Mouse (Mus musculus) lung, adult 2 months (tissue): ENCODE measurements around the gene Gm11567. TPM values are rescaled to one million over a fixed set of nuclear protein-coding genes. Genes with fewer than 3 reads are reported as not detected.
"Not testable (repeated sequence)": the region's sequence is repeated elsewhere in the genome, so short reads cannot be mapped to it uniquely, and the experiment has no call there.

ENCODE experiments used
- DNase-seq: peaks from one replicate; pipeline ENCODE4 v3.0.0; 2022
- H3K4me1 ChIP-seq: fragments of 200-500 bp; 2 replicates; pipeline ENCODE4 v1.6.1; 2011; ENCODE audit warnings: low read length; ENCODE audit not compliant: control insufficient read depth, insufficient read depth
- H3K4me3 ChIP-seq: fragments of 200-500 bp; replicated peaks from 2 replicates; pipeline ENCODE3; 2011; ENCODE audit warnings: low read depth, mild to moderate bottlenecking, control low read depth, low read length; ENCODE audit errors: extremely low read depth
- CTCF ChIP-seq: fragments of 200-500 bp; IDR thresholded peaks from 2 replicates; pipeline ENCODE4 v1.5.1; 2011; ENCODE audit warnings: mild to moderate bottlenecking, low read length, control low read depth; ENCODE audit not compliant: insufficient read depth
- POLR2A ChIP-seq: fragments of 200-500 bp; IDR thresholded peaks from 2 replicates; pipeline ENCODE4 v1.6.1; 2011; ENCODE audit warnings: low read depth, mild to moderate bottlenecking, control low read depth, low read length, borderline replicate concordance; ENCODE audit errors: extremely low read depth
- WGBS: fragments of 180-500 bp; shearing (Covaris S2); methylation state at CpG from one replicate; pipeline ENCODE4 v1.1.7; 2018; 5-methylcytosine and 5-hydroxymethylcytosine counted together
- polyA plus RNA-seq: library from polyadenylated mRNA; depleted of rRNA; stranded (reverse); fragments of >200 nt; gene quantifications from 2 replicates; pipeline ENCODE4 v1.2.3, GENCODE M21; 2012; rRNA removed

Gene Gm11567
- 0.19 TPM in 1 of 2 replicates, not detected in the other for polyA plus RNA-seq

DNA sequence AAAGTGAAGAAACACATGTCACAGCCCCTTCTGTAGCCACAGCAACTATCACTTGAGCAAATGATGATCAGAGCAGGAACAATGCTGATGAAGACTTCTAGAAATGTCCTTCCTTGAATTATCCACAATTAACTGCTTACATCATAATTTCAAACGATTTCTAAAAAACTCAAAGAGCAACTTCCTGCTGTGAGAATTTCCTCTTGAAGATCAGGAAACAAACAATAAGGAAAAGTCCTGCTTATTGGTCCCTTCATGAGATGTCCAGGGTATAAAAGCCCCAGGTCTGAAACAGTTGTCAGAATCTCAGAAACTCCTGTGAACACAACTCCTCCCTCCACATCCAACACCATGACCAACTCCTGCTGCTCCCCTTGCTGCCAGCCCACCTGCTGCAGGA lies at the start of gene Gm11567:
Gene Gm11567 (plus strand): TSS at position 301 of the 400 bp plus-strand sequence.
- DNase-seq, H3K4me1 ChIP-seq, H3K4me3 ChIP-seq: not testable (repeated sequence)
- 19% methylated on average over 1 of the region's 1 CpGs for WGBS

DNA sequence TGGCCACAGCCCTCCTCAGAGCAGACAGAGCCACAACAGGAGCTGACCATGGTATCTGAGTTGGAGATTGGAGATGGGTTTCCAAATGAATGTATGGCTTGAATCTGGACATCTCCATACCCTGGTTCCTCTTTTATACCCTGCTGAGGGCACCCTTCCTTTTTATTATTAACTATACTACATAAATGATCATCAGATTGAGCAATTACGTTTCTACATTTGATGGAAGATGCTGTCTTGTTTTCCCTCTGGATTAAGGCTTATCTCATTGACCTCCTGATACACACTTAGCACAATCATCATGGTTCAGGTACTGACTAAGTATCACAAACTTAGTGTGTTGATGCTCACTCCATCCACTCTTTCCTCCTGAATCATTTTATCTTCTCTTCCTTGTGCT lies 41.0 kb upstream of the Gm11567 start, which contains the start of gene 2300003K06Rik:
Gene 2300003K06Rik (minus strand): TSS at position 101 of the 400 bp plus-strand sequence.
- Histone ChIP-seq H3K4me3 (no peak within 1 kb of the TSS), H3K4me1 (no peaks in the 10 kb centered on the region)
- DNase-seq, result no peak
- WGBS, result 76% methylated on average over 1 of the region's 1 CpGs
- TF ChIP-seq CTCF (no peak), POLR2A (no peak)

DNA sequence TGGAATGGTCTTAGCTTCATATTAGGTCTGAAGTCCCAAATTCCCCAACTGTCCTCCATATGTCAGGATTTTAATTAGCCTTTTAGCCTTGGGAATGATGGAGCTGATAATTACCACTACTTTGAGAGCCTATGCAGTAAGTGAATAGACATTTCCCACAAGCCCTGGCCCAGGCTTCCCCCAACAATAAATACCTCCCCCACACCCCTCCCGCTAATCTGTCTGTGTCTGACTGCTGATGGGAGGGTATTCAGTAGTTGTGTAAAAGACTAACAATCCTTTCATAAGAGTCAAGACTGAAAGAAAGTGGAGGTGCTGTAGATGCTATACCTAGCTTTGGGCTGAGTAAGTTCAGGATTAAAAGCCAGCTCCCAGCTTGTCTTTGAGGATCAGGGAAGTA lies 36.8 kb upstream of the Gm11567 start:
- TF ChIP-seq POLR2A (no peak), CTCF (no peak)
- Histone ChIP-seq H3K4me1 (no peaks in the 10 kb centered on the region), H3K4me3 (no peak overlapping the region)
- no peak for DNase-seq
- WGBS, result 97% methylated on average over 1 of the region's 1 CpGs

DNA sequence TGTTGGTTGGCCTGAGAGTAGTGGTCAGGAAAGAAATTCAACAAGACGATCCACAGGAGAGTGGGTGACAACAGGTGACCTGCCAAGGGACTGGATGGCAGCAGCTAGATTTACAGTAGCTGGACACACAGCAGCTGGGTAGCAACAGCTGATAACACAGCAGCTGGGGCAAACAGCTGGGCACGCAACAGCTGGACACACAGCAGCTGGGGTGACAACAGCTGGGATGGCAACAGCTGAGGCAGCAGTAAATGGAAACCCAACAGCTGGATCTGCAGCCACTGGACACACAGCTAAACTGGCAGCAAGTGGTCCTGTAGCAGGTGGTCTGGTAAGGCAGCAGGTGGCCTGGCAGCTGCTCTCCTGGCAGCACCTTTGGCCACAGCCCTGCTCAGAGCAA lies 32.2 kb upstream of the Gm11567 start:
- TF ChIP-seq POLR2A, result no peak
- no peak for TF ChIP-seq CTCF
- no peak for DNase-seq
- H3K4me1 ChIP-seq, result no peaks in the 10 kb centered on the region
- WGBS, result 87% methylated on average over 2 of the region's 2 CpGs
- H3K4me3 ChIP-seq, result no peak overlapping the region

DNA sequence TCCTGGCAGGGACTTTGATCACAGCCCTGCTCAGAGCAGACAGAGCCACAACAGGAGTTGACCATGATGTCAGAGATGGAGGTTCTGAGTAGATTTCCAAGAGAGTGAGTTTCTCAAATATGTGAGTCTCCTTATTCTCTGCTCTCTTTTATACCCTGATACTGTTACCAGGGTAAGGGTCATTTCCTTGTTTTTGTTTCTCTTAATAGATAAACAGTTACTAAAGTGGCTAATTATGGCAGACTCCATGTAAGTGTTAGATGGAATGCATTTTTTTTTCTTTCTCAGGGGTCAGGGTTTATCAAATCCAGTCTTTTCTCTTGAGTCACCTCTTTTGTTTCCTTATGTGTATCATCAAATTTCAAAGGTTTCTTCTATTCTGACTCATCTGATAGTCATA lies 27.5 kb upstream of the Gm11567 start, which contains the start of gene Krtap4-16:
Gene Krtap4-16 (minus strand): TSS at position 101 of the 400 bp plus-strand sequence.
- no peak for DNase-seq
- TF ChIP-seq POLR2A (no peak), CTCF (no peak)
- Histone ChIP-seq H3K4me1 (no peaks in the 10 kb centered on the region), H3K4me3 (no peak within 1 kb of the TSS)

DNA sequence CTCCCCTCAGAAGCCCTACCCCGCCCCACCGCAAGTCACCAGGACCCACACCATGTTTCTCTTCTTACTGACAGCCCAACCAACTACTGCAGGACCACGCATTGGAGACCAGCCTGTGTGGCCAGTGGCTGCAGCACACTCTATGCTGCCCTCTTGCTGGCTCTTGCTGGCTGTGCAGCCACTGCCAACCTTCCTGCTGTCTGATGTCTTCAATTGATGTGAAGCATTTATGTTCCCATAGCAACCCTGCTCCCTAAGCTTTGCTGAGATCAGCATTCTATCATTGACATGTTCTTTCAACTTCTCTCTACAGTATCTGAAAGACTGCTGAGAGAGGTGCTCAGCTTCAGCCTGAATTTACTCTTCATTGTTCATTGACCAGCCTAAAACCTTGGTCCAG lies 24.9 kb upstream of the Gm11567 start:
- Histone ChIP-seq H3K4me3 (no peak overlapping the region), H3K4me1 (no peaks in the 10 kb centered on the region)
- DNase-seq, result no peak
- no peak for TF ChIP-seq POLR2A
- peak; percentile 54 for TF ChIP-seq CTCF
- 60% methylated on average over 3 of the region's 3 CpGs for WGBS

DNA sequence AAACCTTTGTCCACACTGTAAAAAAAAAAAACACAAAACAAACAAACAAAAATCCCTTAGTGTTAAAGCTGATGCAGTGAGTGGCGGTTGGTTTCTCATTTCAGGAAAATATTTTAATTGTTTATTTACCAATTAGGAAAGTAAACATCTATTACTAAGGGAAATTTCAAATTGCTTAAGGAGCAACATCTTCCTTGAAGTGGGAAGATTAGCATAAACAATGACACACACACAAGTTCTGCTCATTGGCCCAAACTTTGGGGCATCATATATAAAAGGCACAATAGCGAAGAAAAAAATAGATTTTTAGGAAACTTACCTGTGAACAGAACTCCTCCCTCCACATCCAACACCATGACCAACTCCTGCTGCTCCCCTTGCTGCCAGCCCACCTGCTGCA lies 21.4 kb upstream of the Gm11567 start, which contains the start of gene Gm11568:
Gene Gm11568 (plus strand): TSS at position 301 of the 400 bp plus-strand sequence.
- no peak for DNase-seq
- TF ChIP-seq POLR2A, result no peak
- no peak for TF ChIP-seq CTCF
- Histone ChIP-seq H3K4me3 (no peak within 1 kb of the TSS), H3K4me1 (no peaks in the 10 kb centered on the region)
- 85% methylated on average over 2 of the region's 2 CpGs for WGBS

DNA sequence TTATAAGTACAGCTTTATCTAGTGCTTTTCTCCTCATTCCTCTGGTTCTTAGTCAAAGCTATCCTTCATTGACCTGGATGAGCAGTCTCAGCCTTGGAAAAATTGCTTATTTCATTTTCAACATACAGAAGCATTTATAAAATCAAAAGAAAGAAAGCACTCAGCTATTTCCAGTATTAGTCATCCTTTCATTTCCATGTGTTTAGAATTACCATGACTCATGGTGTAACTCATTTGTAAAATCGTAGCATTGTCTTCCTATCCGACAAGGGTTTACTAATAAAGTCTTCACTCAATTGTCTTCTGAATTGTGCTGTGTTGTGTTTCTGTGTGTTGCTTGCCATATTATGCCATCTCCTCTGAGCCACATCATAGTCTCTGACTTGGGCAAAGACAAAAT lies 20.2 kb upstream of the Gm11567 start:
- no peak for DNase-seq
- Histone ChIP-seq H3K4me1 (no peaks in the 10 kb centered on the region), H3K4me3 (no peak overlapping the region)
- TF ChIP-seq CTCF, result no peak
- no peak for TF ChIP-seq POLR2A
- 47% methylated on average over 2 of the region's 2 CpGs for WGBS

DNA sequence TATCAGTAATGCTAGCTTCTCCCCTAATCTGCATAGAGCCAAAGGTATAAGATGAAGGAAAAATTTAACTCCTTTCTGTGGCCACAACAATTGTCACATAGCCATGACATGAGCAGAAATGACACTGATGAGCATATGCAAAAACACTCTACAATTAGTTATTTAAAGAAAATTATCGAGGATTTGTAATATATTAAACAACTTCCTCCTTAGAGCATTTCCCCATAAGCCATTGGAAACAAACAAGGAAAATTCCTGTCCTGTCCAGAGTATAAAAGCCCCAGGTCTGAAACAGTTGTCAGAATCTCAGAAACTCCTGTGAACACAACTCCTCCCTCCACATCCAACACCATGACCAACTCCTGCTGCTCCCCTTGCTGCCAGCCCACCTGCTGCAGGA lies 14.8 kb upstream of the Gm11567 start, which contains the start of gene Gm11559:
Gene Gm11559 (plus strand): TSS at position 301 of the 400 bp plus-strand sequence.
- not testable (repeated sequence) for DNase-seq, H3K4me1 ChIP-seq, H3K4me3 ChIP-seq
- WGBS, result 42% methylated on average over 1 of the region's 1 CpGs

DNA sequence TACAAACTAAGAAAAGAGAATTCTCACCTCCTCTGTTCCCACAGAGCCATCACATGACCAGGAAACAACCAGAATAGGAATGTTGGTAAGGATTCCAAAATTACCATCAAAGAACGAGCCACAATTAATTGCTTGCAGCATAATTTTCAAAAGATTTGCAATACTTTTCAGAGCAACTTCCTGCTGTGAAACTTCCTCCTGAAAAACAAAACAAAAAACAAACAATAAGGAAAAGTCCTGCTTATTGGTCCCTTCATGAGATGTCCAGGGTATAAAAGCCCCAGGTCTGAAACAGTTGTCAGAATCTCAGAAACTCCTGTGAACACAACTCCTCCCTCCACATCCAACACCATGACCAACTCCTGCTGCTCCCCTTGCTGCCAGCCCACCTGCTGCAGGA lies 5.9 kb upstream of the Gm11567 start, which contains the start of gene Krtap9-1:
Gene Krtap9-1 (plus strand): TSS at position 301 of the 400 bp plus-strand sequence.
- H3K4me1 ChIP-seq, DNase-seq, H3K4me3 ChIP-seq: not testable (repeated sequence)
- 41% methylated on average over 1 of the region's 1 CpGs for WGBS

DNA sequence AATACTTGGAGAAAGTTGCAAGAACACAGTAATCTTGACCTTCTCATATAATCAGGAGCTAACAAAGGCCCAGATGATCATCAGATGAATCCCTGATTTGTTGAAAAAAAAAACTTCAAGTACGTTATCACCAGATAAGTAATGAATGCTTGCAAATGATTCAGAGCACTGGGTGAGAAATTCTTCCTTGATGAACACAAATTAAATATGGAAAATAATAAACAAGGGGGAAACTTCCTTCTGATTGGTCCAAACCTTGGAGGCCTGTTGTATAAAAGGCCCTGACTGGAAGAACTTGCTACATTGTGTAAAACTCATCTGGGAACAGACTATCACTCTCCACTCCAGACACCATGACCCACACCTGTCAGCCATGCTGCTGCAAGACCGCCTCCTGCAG lies 28.6 kb downstream of the Gm11567 start, which contains the start of gene Krtap31-1:
Gene Krtap31-1 (plus strand): TSS at position 301 of the 400 bp plus-strand sequence.
- WGBS, result 76% methylated on average over 2 of the region's 2 CpGs
- no peak for TF ChIP-seq CTCF
- TF ChIP-seq POLR2A, result no peak
- Histone ChIP-seq H3K4me1 (no peaks in the 10 kb centered on the region), H3K4me3 (no peak within 1 kb of the TSS)
- DNase-seq, result no peak
